Mouse (Mus musculus) fat pad, adult 2 months (tissue): ENCODE results near the gene Spsb2.

Experiments used
- DNase-seq: peaks from one replicate; pipeline ENCODE4 v3.0.0-alpha.2; 2011; ENCODE audit warnings: low read depth, low spot score; ENCODE audit errors: extremely low read depth

Gene Spsb2

GRCm38 (mm10) chr6:124856916-124857839 is 48.7 kb downstream of the Spsb2 start, which contains the start of gene P3h3:
Gene P3h3 (minus strand): TSS chr6:124857752.
- DNase-seq, result no peak

DNA sequence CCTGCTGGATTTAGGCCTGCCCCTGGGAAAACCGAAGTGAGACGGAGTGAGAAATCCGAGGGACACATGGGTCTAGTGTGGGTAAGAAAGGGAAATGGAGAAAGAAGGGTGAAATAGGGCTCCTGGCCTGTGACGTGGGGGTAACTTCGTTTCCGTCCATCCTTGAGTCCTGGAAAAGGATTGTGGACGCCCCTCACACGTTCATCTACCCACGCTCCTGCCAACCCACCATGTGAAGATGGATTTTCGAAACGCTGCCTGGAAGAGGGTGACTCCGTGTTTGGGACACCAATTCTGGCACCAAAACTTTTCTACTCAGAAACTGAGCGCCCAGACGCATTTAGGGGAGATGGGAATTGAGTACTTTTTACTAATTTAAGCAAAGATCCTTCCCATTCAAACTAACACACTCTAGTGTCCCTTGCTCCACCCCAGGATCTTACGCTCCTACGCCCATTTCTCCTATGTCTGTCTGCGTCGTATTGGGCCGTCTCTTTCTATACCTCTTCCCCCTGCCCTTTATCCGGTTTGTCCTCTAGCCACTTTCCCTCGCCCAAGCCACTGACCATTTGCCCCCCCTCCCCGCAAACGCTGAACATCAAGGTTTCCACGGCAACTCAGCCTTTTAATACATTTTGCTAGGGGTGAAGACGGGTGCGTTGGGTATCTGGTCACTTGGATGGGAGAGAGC is 49.5 kb downstream of the Spsb2 start:
- no peak for DNase-seq

DNA sequence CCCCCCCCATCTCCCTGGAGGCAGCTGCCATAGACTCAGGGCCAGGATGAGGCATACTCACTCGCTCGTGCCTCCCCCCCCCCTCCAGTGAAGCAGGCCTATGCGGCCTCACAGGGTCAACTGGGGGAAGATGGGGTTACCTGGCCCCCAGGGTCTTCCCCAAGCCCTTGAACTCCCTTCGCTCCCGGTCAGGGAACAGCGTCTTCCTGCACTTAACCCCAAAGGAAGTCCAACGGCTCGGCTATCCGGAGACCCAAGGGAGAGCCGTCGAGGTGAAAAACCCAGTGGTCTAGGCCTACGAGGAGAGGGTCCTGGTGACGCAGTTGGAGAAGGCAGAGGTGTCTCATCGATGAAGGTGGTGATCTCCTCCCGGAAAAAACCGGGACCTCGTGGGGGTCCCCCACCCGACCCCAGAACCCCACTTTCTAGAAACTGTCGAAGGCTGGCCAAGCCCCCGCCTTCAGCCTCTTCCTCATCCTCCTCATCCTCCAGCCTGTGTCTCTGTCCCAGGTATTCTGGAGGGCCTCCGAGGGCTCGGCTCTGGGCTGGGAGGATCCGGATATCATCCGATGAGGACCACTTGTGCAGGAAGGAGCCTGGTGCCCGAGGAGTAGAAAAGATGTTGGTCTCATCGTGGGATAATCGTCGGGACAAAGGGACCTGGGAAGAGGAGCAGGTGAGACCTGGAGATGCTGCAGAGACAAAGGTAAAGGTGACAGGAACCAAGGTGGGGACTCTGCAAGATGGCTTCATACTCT is 50.3 kb downstream of the Spsb2 start:
- no peak for DNase-seq

DNA sequence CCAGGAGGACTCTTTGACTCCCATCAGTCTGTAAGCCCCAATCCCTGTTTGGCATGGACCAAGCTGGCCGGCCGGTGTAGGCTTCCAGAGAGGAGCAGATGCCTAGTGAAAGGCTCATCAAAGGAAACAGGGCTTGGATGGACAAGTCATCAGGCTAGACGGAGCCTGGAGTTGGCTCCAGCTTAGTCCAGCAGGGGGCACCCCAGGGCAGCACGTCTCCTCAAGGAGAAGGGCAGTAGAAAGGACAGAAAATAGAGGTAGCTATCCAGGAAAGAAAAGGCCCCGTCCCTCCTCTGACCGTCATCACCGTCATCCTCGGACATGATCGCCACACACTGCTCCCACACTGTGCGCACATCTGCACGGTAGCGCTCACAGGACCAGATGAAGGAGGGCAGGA is 51.3 kb downstream of the Spsb2 start:
- no peak for DNase-seq
